Mouse (Mus musculus) megakaryocyte, embryonic 14.5 days (primary cell): ENCODE measurements at regions not wholly inside any gene's neighbourhood (a gene's known extent, or its start where the extent isn't known, plus 50 kb on each side); places are given as distances from the start of the nearest gene placed in this dataset.

Source experiments
- H3K27me3 ChIP-seq: replicated peaks from 2 replicates; pipeline ENCODE3; 2012; ENCODE audit warnings: inconsistent platforms
- H3K36me3 ChIP-seq: replicated peaks from 2 replicates; pipeline ENCODE3; 2012; ENCODE audit warnings: low read length, inconsistent platforms, mixed read lengths
- H3K4me1 ChIP-seq: 2 replicates; pipeline ENCODE4 v1.6.1; 2012; ENCODE audit warnings: inconsistent platforms
- H3K4me3 ChIP-seq: replicated peaks from 2 replicates; pipeline ENCODE3; 2012; ENCODE audit warnings: moderate library complexity, mild to moderate bottlenecking, inconsistent platforms
- H3K9me3 ChIP-seq: 2 replicates; pipeline ENCODE4 v1.6.1; 2012; ENCODE audit warnings: inconsistent platforms
- FLI1 ChIP-seq: IDR thresholded peaks from 2 replicates; pipeline ENCODE4 v1.6.1; 2012; ENCODE audit warnings: low read length, inconsistent platforms, mixed read lengths
- GATA1 ChIP-seq: IDR thresholded peaks from 3 replicates; pipeline ENCODE4 v1.6.1; 2012; ENCODE audit warnings: mixed read lengths, low read length, inconsistent platforms, borderline replicate concordance

DNA sequence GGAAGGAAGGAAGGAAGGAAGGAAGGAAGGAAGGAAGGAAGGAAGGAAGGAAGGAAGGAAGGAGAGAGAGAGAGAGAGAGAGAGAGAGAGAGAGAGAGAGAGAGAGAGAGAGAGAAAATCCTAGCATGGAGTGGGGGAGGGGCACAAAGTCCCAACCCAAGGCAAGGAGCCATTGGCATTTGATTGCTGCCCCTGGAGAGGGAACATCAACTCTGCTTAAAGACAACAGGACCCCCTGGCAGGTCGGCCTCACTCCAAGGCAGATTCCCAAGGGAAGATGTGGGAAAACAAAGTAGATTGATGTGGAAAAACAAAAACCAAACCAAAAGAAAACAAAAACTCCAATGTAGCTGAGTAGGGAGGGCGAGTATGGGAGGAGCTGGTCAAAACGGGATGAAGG lies 49.9 kb upstream of the Fzd10 start:
- H3K36me3 ChIP-seq, result no peaks in the 10 kb centered on the region
- TF ChIP-seq GATA1 (no peak), FLI1 (no peak)
- no peak overlapping the region for H3K4me3 ChIP-seq
- peaks cover 37% of the 10 kb centered on the region for H3K9me3 ChIP-seq
- H3K4me1 ChIP-seq, result no peaks in the 10 kb centered on the region
- peaks cover 6% of the 10 kb centered on the region for H3K27me3 ChIP-seq

- H3K27me3 ChIP-seq, result peaks cover 6% of the 10 kb centered on the region
- H3K36me3 ChIP-seq, result no peaks in the 10 kb centered on the region
- peaks cover 38% of the 10 kb centered on the region for H3K9me3 ChIP-seq
- no peaks in the 10 kb centered on the region for H3K4me1 ChIP-seq
- no peak overlapping the region for H3K4me3 ChIP-seq
- TF ChIP-seq FLI1, result no peak
- TF ChIP-seq GATA1, result no peak
Measured at GRCm38 (mm10) chr5:128549811-128550210, 50.8 kb upstream of the Fzd10 start.

DNA sequence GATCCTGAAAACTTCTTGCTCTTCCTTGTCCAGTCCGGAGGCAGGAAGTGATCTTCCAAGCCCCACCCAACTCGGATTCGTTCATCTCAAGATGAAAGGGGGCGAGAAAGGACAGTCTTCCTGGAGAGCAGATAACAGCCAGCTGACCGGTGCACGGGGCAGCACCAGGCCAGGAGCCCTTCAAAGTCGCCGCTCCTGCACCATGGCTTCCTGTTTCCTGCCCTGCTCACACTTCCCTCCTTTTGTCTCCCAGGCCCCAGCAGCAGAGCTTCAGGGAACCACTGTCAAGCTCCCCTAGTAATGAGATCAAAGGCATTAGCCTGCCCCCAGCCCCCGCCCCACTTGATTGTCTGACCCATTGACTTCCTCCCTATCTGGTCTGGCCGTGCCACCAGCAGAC lies 58.6 kb upstream of the Fzd10 start:
- H3K36me3 ChIP-seq, result no peaks in the 10 kb centered on the region
- no peaks in the 10 kb centered on the region for H3K4me1 ChIP-seq
- no peak overlapping the region for H3K4me3 ChIP-seq
- no peak for TF ChIP-seq FLI1
- no peak for TF ChIP-seq GATA1
- no peaks in the 10 kb centered on the region for H3K27me3 ChIP-seq
- peaks cover 38% of the 10 kb centered on the region for H3K9me3 ChIP-seq

DNA sequence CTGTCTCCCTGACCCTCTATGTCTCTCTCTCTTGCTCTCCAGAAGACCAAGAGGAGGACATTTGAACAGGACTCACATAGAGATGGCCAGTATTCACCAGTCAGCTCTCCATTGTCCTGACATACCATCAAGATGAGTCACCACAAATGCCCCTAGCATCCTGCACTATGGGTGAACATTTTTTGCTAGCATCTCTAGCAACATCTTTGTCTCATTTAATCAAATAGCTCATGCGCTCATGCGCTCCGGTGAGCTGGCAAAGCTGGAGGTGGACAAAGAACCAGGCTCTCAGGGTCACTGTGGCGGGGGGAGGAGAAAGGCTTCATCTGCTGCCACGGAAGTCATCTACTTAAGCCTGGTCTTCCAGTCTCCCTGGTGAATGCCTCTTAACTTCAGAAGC lies 62.0 kb upstream of the Fzd10 start:
- TF ChIP-seq GATA1, result no peak
- TF ChIP-seq FLI1, result no peak
- peaks cover 60% of the 10 kb centered on the region for H3K9me3 ChIP-seq

GRCm38 (mm10) chr5:128537218-128537617 lies 63.4 kb upstream of the Fzd10 start:
- H3K9me3 ChIP-seq, result peaks cover 55% of the 10 kb centered on the region
- no peaks in the 10 kb centered on the region for H3K4me1 ChIP-seq
- no peaks in the 10 kb centered on the region for H3K36me3 ChIP-seq
- TF ChIP-seq FLI1, result no peak
- no peak for TF ChIP-seq GATA1
- no peaks in the 10 kb centered on the region for H3K27me3 ChIP-seq
- no peak overlapping the region for H3K4me3 ChIP-seq

More for the DNA sequence above, 62.0 kb upstream of the Fzd10 start:
- H3K4me3 ChIP-seq, result no peak overlapping the region
- H3K4me1 ChIP-seq, result no peaks in the 10 kb centered on the region
- H3K27me3 ChIP-seq, result no peaks in the 10 kb centered on the region
- no peaks in the 10 kb centered on the region for H3K36me3 ChIP-seq

GRCm38 (mm10) chr5:128536393-128536792 lies 64.3 kb upstream of the Fzd10 start:
- TF ChIP-seq FLI1 (no peak), GATA1 (no peak)
- H3K4me3 ChIP-seq, result no peak overlapping the region
- H3K9me3 ChIP-seq, result peaks cover 49% of the 10 kb centered on the region
- H3K4me1 ChIP-seq, result no peaks in the 10 kb centered on the region
- no peaks in the 10 kb centered on the region for H3K27me3 ChIP-seq
- H3K36me3 ChIP-seq, result no peaks in the 10 kb centered on the region

DNA sequence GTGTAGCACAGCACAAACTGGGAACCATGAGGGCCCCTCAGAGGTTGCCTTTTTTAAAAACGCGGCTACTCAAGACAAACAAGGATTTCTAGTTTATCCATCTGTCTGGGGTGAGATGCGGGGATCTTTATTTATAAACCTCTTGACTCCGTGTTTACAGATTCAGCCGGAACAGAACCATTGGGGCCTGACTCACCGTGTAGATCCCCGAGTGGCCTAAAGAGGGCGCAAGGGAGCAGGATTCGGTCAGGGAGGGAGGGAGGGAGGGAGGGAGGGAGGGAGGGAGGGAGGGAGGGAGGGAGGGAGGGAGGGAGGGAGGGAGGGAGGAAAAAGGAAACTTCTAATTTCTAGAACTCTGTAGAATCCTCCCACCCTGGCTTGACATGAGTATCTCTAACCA lies 73.4 kb upstream of the Fzd10 start:
- no peaks in the 10 kb centered on the region for H3K27me3 ChIP-seq
- H3K4me1 ChIP-seq, result no peaks in the 10 kb centered on the region
- no peak for TF ChIP-seq FLI1
- no peak for TF ChIP-seq GATA1
- peaks cover 57% of the 10 kb centered on the region for H3K9me3 ChIP-seq
- H3K36me3 ChIP-seq, result no peaks in the 10 kb centered on the region
- H3K4me3 ChIP-seq, result no peak overlapping the region

GRCm38 (mm10) chr5:128526432-128526831 lies 74.2 kb upstream of the Fzd10 start:
- H3K4me3 ChIP-seq, result peak overlapping the region; percentile 23
- H3K4me1 ChIP-seq, result no peaks in the 10 kb centered on the region
- H3K9me3 ChIP-seq, result peaks cover 57% of the 10 kb centered on the region
- TF ChIP-seq FLI1 (no peak), GATA1 (no peak)
- no peaks in the 10 kb centered on the region for H3K36me3 ChIP-seq
- no peaks in the 10 kb centered on the region for H3K27me3 ChIP-seq

GRCm38 (mm10) chr5:128524377-128525280 lies 76.0 kb upstream of the Fzd10 start:
- Histone ChIP-seq H3K4me1 (no peaks in the 10 kb centered on the region), H3K4me3 (no peak overlapping the region), H3K36me3 (no peaks in the 10 kb centered on the region), H3K9me3 (peaks cover 61% of the 10 kb centered on the region), H3K27me3 (no peaks in the 10 kb centered on the region)
- TF ChIP-seq FLI1 (no peak), GATA1 (no peak)

DNA sequence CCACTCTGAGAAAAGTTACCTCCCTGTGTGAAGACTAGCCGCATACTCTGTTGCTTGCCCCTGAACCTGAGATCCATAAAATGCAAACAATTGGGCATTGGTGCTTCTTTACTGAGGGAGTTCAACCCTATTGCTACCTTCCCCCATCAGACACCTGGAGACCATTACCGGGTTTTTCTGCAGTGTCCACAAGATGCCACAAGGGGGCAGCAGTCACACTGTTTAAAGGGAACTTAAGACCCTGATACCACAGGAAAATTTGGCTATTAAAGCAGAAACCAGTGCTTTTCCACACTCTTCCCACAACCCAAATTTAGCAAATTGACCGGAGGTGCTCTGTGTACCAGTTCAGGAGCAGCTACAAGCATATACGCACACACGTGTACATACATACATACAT lies 78.0 kb upstream of the Fzd10 start:
- Histone ChIP-seq H3K9me3 (peaks cover 62% of the 10 kb centered on the region), H3K27me3 (no peaks in the 10 kb centered on the region), H3K36me3 (no peaks in the 10 kb centered on the region), H3K4me1 (no peaks in the 10 kb centered on the region), H3K4me3 (peak overlapping the region; percentile 19)
- TF ChIP-seq GATA1 (no peak), FLI1 (no peak)

- H3K36me3 ChIP-seq, result no peaks in the 10 kb centered on the region
- no peaks in the 10 kb centered on the region for H3K4me1 ChIP-seq
- no peak for TF ChIP-seq FLI1
- no peak for TF ChIP-seq GATA1
- H3K4me3 ChIP-seq, result no peak overlapping the region
- H3K27me3 ChIP-seq, result no peaks in the 10 kb centered on the region
- peaks cover 57% of the 10 kb centered on the region for H3K9me3 ChIP-seq
Measured at GRCm38 (mm10) chr5:128517336-128517735, 83.3 kb upstream of the Fzd10 start.
